1 mouse cellular context compared by ENCODE assay signal in genomic region chr11:77514281-77514831, GRCm38 (mm10).
TF ChIP-seq lines count a peak whose summit lies in the region.

No protein-coding gene starts in this region.

TF ChIP-seq in CH12.LX, 34 proteins besides CTCF, POLR2A, EP300 and RAD21 (continued from another document):
- no peak for TF ChIP-seq POLR2AphosphoS2 (IDR thresholded peaks at IDR 0.05; ENCODE audit: low read depth, low read length)
- no peak for TF ChIP-seq RCOR1 (conservative IDR thresholded peaks at IDR 0.05; ENCODE audit: low read depth, low read length)
- no peak for TF ChIP-seq ZMIZ1 (IDR thresholded peaks at IDR 0.05; ENCODE audit: low read depth, low read length)
- TF ChIP-seq ELF1 (IDR thresholded peaks at IDR 0.05; ENCODE audit: low read depth, low read length), result no peak
- TF ChIP-seq BHLHE40 (IDR thresholded peaks at IDR 0.05; ENCODE audit: low read depth, low read length), result no peak
TF ChIP-seq in CH12.LX: peak in this region for 0.
